Mouse (Mus musculus) thymus, adult 2 months (tissue): ENCODE results near the gene Aaas.

Experiments used
- CTCF ChIP-seq: fragments of 200-500 bp; IDR thresholded peaks from 2 replicates; pipeline ENCODE4 v1.5.1; 2012; ENCODE audit warnings: mild to moderate bottlenecking, control low read depth, low read length, moderate library complexity, borderline replicate concordance; ENCODE audit not compliant: control insufficient read depth, poor library complexity, insufficient read depth; ENCODE audit errors: extremely low read depth
- POLR2A ChIP-seq: fragments of 200-500 bp; IDR thresholded peaks from 2 replicates; pipeline ENCODE4 v1.6.1; 2012; ENCODE audit warnings: mild to moderate bottlenecking, low read length, control low read depth, moderate library complexity; ENCODE audit not compliant: control insufficient read depth, poor library complexity, insufficient read depth; ENCODE audit errors: extremely low read depth

DNA sequence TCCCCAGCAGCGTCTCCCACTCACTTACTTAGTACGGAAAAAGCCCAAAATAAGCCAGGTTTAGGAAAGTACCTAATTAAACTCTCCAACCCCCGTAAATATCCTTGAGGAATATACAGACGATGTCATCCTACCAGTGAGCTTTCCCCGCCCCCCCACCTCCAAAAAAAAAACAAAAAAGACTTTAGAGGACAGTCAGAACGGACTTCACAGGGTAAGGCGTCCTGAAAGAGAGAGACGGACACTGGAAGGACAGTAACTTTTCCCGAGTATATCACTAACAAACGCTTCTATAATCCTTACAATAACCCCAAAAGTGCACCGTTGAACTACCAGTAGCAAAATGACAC is 346 bp upstream of the Aaas start:
- TF ChIP-seq CTCF (no peak), POLR2A (no peak)
